Mouse (Mus musculus): ENCODE measurements around the gene Dna2. TPM values are rescaled to one million over a fixed set of nuclear protein-coding genes. Genes with fewer than 3 reads are reported as not detected.
"Not testable (repeated sequence)": the region's sequence is repeated elsewhere in the genome, so short reads cannot be mapped to it uniquely, and the experiment has no call there.

The Dna2 gene
- polyA plus RNA-seq (2016; fragmentation: Nextera tagmentation; extraction: Ambion mirVana): 18.0 and 18.7 TPM in 2 replicates

GRCm38 (mm10) chr10:62946738-62947471, at the start of gene Dna2:
TSS of gene Dna2 (plus strand) at chr10:62947026.
- Histone ChIP-seq H3K9ac (replicated peaks) (peak within 1 kb of the TSS; percentile 75), H3K4me2 (replicated peaks) (peak within 1 kb of the TSS; percentile 72), H3K36me3 (peaks cover 38% of the 10 kb centered on the region), H3K27ac (replicated peaks) (peak within 1 kb of the TSS; percentile 89), H3K9me3 (no peaks in the 10 kb centered on the region), H3K4me3 (peak within 1 kb of the TSS; percentile 69), H3K4me1 (no peaks in the 10 kb centered on the region; the same call in 1 of the 2 replicates), H3K27me3 (no peaks in the 10 kb centered on the region)
- ATAC-seq (ENCODE audit: low FRiP score, low read depth): peak; percentile 88
- WGBS: under 1% methylated on average over 68 of the region's 68 CpGs

GRCm38 (mm10) chr10:62897437-62897836, 49.4 kb upstream of the Dna2 start:
- Histone ChIP-seq H3K36me3 (no peaks in the 10 kb centered on the region), H3K27me3 (no peaks in the 10 kb centered on the region), H3K4me2 (replicated peaks) (no peak overlapping the region), H3K4me1 (no peaks in the 10 kb centered on the region), H3K4me3 (no peak overlapping the region), H3K27ac (replicated peaks) (no peak overlapping the region), H3K9me3 (no peaks in the 10 kb centered on the region), H3K9ac (replicated peaks) (no peak overlapping the region)
- ATAC-seq (ENCODE audit: low FRiP score, low read depth): no peak
- 95% methylated on average over 3 of the region's 3 CpGs for WGBS

GRCm38 (mm10) chr10:62898061-62898460, 48.8 kb upstream of the Dna2 start:
- Histone ChIP-seq H3K9me3 (no peaks in the 10 kb centered on the region), H3K27me3 (no peaks in the 10 kb centered on the region), H3K4me3 (no peak overlapping the region), H3K9ac (replicated peaks) (no peak overlapping the region), H3K27ac (replicated peaks) (no peak overlapping the region), H3K4me1 (no peaks in the 10 kb centered on the region), H3K4me2 (replicated peaks) (no peak overlapping the region), H3K36me3 (no peaks in the 10 kb centered on the region)
- 86% methylated on average over 2 of the region's 2 CpGs for WGBS
- no peak for ATAC-seq (ENCODE audit: low FRiP score, low read depth)

- H3K9ac ChIP-seq (replicated peaks): no peak overlapping the region
- H3K4me2 ChIP-seq (replicated peaks): no peak overlapping the region
- no peak overlapping the region for H3K27ac ChIP-seq (replicated peaks)
- no peak overlapping the region for H3K4me3 ChIP-seq
- 97% methylated on average over 4 of the region's 4 CpGs for WGBS
- no peaks in the 10 kb centered on the region for H3K9me3 ChIP-seq
- H3K27me3 ChIP-seq: no peaks in the 10 kb centered on the region
- no peaks in the 10 kb centered on the region for H3K36me3 ChIP-seq
- ATAC-seq (ENCODE audit: low FRiP score, low read depth): no peak
- H3K4me1 ChIP-seq: no peaks in the 10 kb centered on the region
These were observed 46.7 kb upstream of the Dna2 start for GRCm38 (mm10) chr10:62900144-62900543.

- 43% methylated on average over 8 of the region's 8 CpGs for WGBS
- H3K27ac ChIP-seq (replicated peaks): no peak overlapping the region
- H3K27me3 ChIP-seq: no peaks in the 10 kb centered on the region
- H3K9ac ChIP-seq (replicated peaks): no peak overlapping the region
- no peak for ATAC-seq (ENCODE audit: low FRiP score, low read depth)
- no peaks in the 10 kb centered on the region for H3K4me1 ChIP-seq
- H3K36me3 ChIP-seq: no peaks in the 10 kb centered on the region
- H3K9me3 ChIP-seq: no peaks in the 10 kb centered on the region
- H3K4me3 ChIP-seq: no peak overlapping the region
- H3K4me2 ChIP-seq (replicated peaks): no peak overlapping the region
These were observed 45.0 kb upstream of the Dna2 start for GRCm38 (mm10) chr10:62901826-62902225.

- ATAC-seq (ENCODE audit: low FRiP score, low read depth): no peak
- H3K4me3 ChIP-seq: no peak overlapping the region
These were observed 44.0 kb upstream of the Dna2 start for GRCm38 (mm10) chr10:62902829-62903228.

GRCm38 (mm10) chr10:62906336-62906735, 40.5 kb upstream of the Dna2 start:
- H3K4me3 ChIP-seq: no peak overlapping the region
- no peaks in the 10 kb centered on the region for H3K9me3 ChIP-seq
- H3K27ac ChIP-seq (replicated peaks): no peak overlapping the region
- no peaks in the 10 kb centered on the region for H3K36me3 ChIP-seq
- ATAC-seq (ENCODE audit: low FRiP score, low read depth): no peak
- no peak overlapping the region for H3K4me2 ChIP-seq (replicated peaks)
- no peaks in the 10 kb centered on the region for H3K4me1 ChIP-seq
- no peaks in the 10 kb centered on the region for H3K27me3 ChIP-seq
- 94% methylated on average over 7 of the region's 7 CpGs for WGBS
- H3K9ac ChIP-seq (replicated peaks): no peak overlapping the region

More at GRCm38 (mm10) chr10:62902829-62903228, 44.0 kb upstream of the Dna2 start:
- no peaks in the 10 kb centered on the region for H3K9me3 ChIP-seq
- no peak overlapping the region for H3K9ac ChIP-seq (replicated peaks)
- no peak overlapping the region for H3K4me2 ChIP-seq (replicated peaks)
- H3K27me3 ChIP-seq: no peaks in the 10 kb centered on the region
- H3K27ac ChIP-seq (replicated peaks): no peak overlapping the region
- no peaks in the 10 kb centered on the region for H3K36me3 ChIP-seq
- 58% methylated on average over 1 of the region's 1 CpGs for WGBS
- no peaks in the 10 kb centered on the region for H3K4me1 ChIP-seq

GRCm38 (mm10) chr10:62908896-62909295, 37.9 kb upstream of the Dna2 start, which contains the start of gene Tet1:
TSS of gene Tet1 (minus strand) at chr10:62908996.
- H3K4me1 ChIP-seq; H3K27ac ChIP-seq (replicated peaks); H3K4me2 ChIP-seq (replicated peaks); H3K9ac ChIP-seq (replicated peaks); H3K4me3 ChIP-seq; H3K9me3 ChIP-seq; H3K27me3 ChIP-seq; H3K36me3 ChIP-seq; ATAC-seq (ENCODE audit: low FRiP score, low read depth): not testable (repeated sequence)
- no CpG with 5 or more reads among the region's 1 CpGs for WGBS

- no peaks in the 10 kb centered on the region for H3K36me3 ChIP-seq
- H3K27ac ChIP-seq (replicated peaks): no peak overlapping the region
- H3K4me3 ChIP-seq: no peak overlapping the region
- H3K9me3 ChIP-seq: no peaks in the 10 kb centered on the region
- ATAC-seq (ENCODE audit: low FRiP score, low read depth): no peak
- H3K9ac ChIP-seq (replicated peaks): no peak overlapping the region
- 95% methylated on average over 2 of the region's 2 CpGs for WGBS
- H3K27me3 ChIP-seq: no peaks in the 10 kb centered on the region
- no peak overlapping the region for H3K4me2 ChIP-seq (replicated peaks)
- no peaks in the 10 kb centered on the region for H3K4me1 ChIP-seq
These were observed 35.7 kb upstream of the Dna2 start for GRCm38 (mm10) chr10:62911120-62911519.

GRCm38 (mm10) chr10:62918985-62919384, 27.8 kb upstream of the Dna2 start:
- no peaks in the 10 kb centered on the region for H3K36me3 ChIP-seq
- no peaks in the 10 kb centered on the region for H3K9me3 ChIP-seq
- H3K9ac ChIP-seq (replicated peaks): no peak overlapping the region
- H3K27ac ChIP-seq (replicated peaks): no peak overlapping the region
- H3K27me3 ChIP-seq: no peaks in the 10 kb centered on the region
- H3K4me2 ChIP-seq (replicated peaks): no peak overlapping the region
- peaks cover 14% of the 10 kb centered on the region for H3K4me1 ChIP-seq
- H3K4me3 ChIP-seq: no peak overlapping the region
- WGBS: 89% methylated on average over 3 of the region's 3 CpGs
- ATAC-seq (ENCODE audit: low FRiP score, low read depth): no peak

- H3K9me3 ChIP-seq: no peaks in the 10 kb centered on the region
- H3K9ac ChIP-seq (replicated peaks): peak within 1 kb of the TSS; percentile 89
- peak within 1 kb of the TSS; percentile 92 for H3K4me2 ChIP-seq (replicated peaks)
- peak within 1 kb of the TSS; percentile 77 for H3K4me3 ChIP-seq
- H3K27ac ChIP-seq (replicated peaks): peak within 1 kb of the TSS; percentile 88
- peak; percentile 99 for ATAC-seq (ENCODE audit: low FRiP score, low read depth)
- no peaks in the 10 kb centered on the region for H3K27me3 ChIP-seq
- no peaks in the 10 kb centered on the region for H3K36me3 ChIP-seq
- WGBS: 6% methylated on average over 48 of the region's 50 CpGs
- H3K4me1 ChIP-seq: peaks cover 14% of the 10 kb centered on the region
These were observed 26.7 kb upstream of the Dna2 start, which contains the start of gene Slc25a16 for GRCm38 (mm10) chr10:62919925-62920765. TSS of gene Slc25a16 (plus strand) at chr10:62920633.

GRCm38 (mm10) chr10:62920766-62921156, 26.1 kb upstream of the Dna2 start:
- Histone ChIP-seq H3K4me3 (peak overlapping the region; percentile 77), H3K9ac (replicated peaks) (peak overlapping the region; percentile 89), H3K4me2 (replicated peaks) (peak overlapping the region; percentile 92), H3K36me3 (no peaks in the 10 kb centered on the region), H3K27me3 (no peaks in the 10 kb centered on the region), H3K27ac (replicated peaks) (peak overlapping the region; percentile 88), H3K4me1 (peaks cover 14% of the 10 kb centered on the region), H3K9me3 (no peaks in the 10 kb centered on the region)
- peak; percentile 78 for ATAC-seq (ENCODE audit: low FRiP score, low read depth)
- under 1% methylated on average over 29 of the region's 29 CpGs for WGBS

Data from midbrain, embryonic 12.5 days (tissue).